Mouse (Mus musculus) G1E (cell line): Measurements from ENCODE around the gene Mphosph9.

ENCODE experiments used
- CTCF ChIP-seq: IDR thresholded peaks from 2 replicates; pipeline ENCODE4 v1.5.1; 2012; ENCODE audit warnings: low read depth, low read length, inconsistent platforms, mixed read lengths
- GATA2 ChIP-seq: IDR thresholded peaks from 2 replicates; pipeline ENCODE4 v1.6.1; 2012; ENCODE audit warnings: low read depth, low read length, inconsistent platforms, borderline replicate concordance

DNA sequence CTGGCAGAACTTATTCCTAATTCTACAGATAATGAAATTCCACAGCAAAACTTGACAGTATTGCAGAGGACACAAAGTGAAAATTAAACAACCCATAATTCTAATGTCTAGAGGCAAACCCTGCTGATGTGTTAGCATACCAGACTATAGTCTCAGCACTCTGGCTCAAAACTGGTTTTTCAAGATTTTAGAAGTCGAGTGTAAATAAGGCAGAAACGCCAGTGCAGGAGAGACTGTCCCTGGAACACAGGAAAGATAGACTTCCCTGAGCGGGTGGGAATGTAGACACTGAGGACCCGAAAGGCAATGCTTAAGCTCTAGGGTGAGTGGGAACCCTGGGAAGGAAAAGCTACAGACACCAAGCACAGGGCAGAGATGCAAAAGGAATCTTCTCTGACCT, 65.7 kb downstream of the Mphosph9 start:
- no peak for TF ChIP-seq GATA2
- TF ChIP-seq CTCF: no peak
